Mouse (Mus musculus) Muller cell, postnatal 12 days (primary cell): ENCODE results near the gene Gm45837.
A peak's percentile ranks its signal among the peaks of the same experiment; 100 is the strongest.

Source experiments
- DNase-seq: peaks from one replicate; pipeline ENCODE4 v3.0.0-alpha.2; 2015; ENCODE audit errors: inconsistent ontology term

Gene Gm45837

GRCm38 (mm10) chr7:101391909-101392479 lies 18.7 kb upstream of the Gm45837 start:
- DNase-seq = no peak

- no peak for DNase-seq
Measured at GRCm38 (mm10) chr7:101393015-101393414, 17.7 kb upstream of the Gm45837 start.

- DNase-seq = peak; percentile 73
Measured at GRCm38 (mm10) chr7:101393694-101394504, 16.8 kb upstream of the Gm45837 start.

GRCm38 (mm10) chr7:101394569-101394968 lies 16.1 kb upstream of the Gm45837 start:
- DNase-seq = no peak

- no peak for DNase-seq
Measured at GRCm38 (mm10) chr7:101395471-101395870, 15.2 kb upstream of the Gm45837 start.

- DNase-seq = peak; percentile 35
Measured at GRCm38 (mm10) chr7:101397175-101397574, 13.5 kb upstream of the Gm45837 start.

- DNase-seq = no peak
Measured at GRCm38 (mm10) chr7:101401510-101401909, 9.2 kb upstream of the Gm45837 start.

- no peak for DNase-seq
Measured at GRCm38 (mm10) chr7:101403831-101404230, 6.9 kb upstream of the Gm45837 start.

GRCm38 (mm10) chr7:101412796-101413195 lies 2.1 kb downstream of the Gm45837 start:
- DNase-seq = peak; percentile 67

GRCm38 (mm10) chr7:101414209-101414608 lies 3.5 kb downstream of the Gm45837 start:
- no peak for DNase-seq

- no peak for DNase-seq
Measured at GRCm38 (mm10) chr7:101414661-101415511, 4.2 kb downstream of the Gm45837 start.

GRCm38 (mm10) chr7:101415512-101416100 lies 4.9 kb downstream of the Gm45837 start:
- no peak for DNase-seq

GRCm38 (mm10) chr7:101416391-101416790 lies 5.7 kb downstream of the Gm45837 start:
- no peak for DNase-seq

GRCm38 (mm10) chr7:101419013-101419770 lies 8.5 kb downstream of the Gm45837 start:
- DNase-seq = no peak

- no peak for DNase-seq
Measured at GRCm38 (mm10) chr7:101421529-101421928, 10.8 kb downstream of the Gm45837 start, which contains the start of gene Pde2a. Gene Pde2a, plus strand, starts transcription at chr7:101421691.

GRCm38 (mm10) chr7:101422069-101422468 lies 11.4 kb downstream of the Gm45837 start:
- DNase-seq = no peak

- no peak for DNase-seq
Measured at GRCm38 (mm10) chr7:101422646-101423045, 12.0 kb downstream of the Gm45837 start.

- DNase-seq = no peak
Measured at GRCm38 (mm10) chr7:101423970-101424369, 13.3 kb downstream of the Gm45837 start.

GRCm38 (mm10) chr7:101426692-101427091 lies 16.0 kb downstream of the Gm45837 start:
- DNase-seq = no peak

- DNase-seq = no peak
Measured at GRCm38 (mm10) chr7:101427736-101428135, 17.1 kb downstream of the Gm45837 start.

- no peak for DNase-seq
Measured at GRCm38 (mm10) chr7:101435038-101435437, 24.4 kb downstream of the Gm45837 start.
